Mouse (Mus musculus): ENCODE data around the gene Rps6ka4.
A peak's percentile ranks its signal among the peaks of the same experiment; 100 is the strongest.

Rps6ka4 gene

GRCm38 (mm10) chr19:6840475-6841291 lies at the start of gene Rps6ka4:
Gene Rps6ka4, minus strand, starts transcription at chr19:6840636.
- peak; percentile 63 for DNase-seq (ENCODE audit: low spot score)

GRCm38 (mm10) chr19:6877965-6878364 lies 37.5 kb upstream of the Rps6ka4 start:
- no peak for DNase-seq (ENCODE audit: low spot score)

GRCm38 (mm10) chr19:6876799-6877198 lies 36.4 kb upstream of the Rps6ka4 start:
- DNase-seq (ENCODE audit: low spot score) = no peak

- no peak for DNase-seq (ENCODE audit: low spot score)
Observed at GRCm38 (mm10) chr19:6875834-6876233, 35.4 kb upstream of the Rps6ka4 start.

- DNase-seq (ENCODE audit: low spot score) = no peak
Observed at GRCm38 (mm10) chr19:6874257-6874656, 33.8 kb upstream of the Rps6ka4 start.

GRCm38 (mm10) chr19:6872701-6873100 lies 32.3 kb upstream of the Rps6ka4 start:
- DNase-seq (ENCODE audit: low spot score) = no peak

- peak; percentile 48 for DNase-seq (ENCODE audit: low spot score)
Observed at GRCm38 (mm10) chr19:6871574-6872271, 31.3 kb upstream of the Rps6ka4 start.

GRCm38 (mm10) chr19:6869355-6869754 lies 28.9 kb upstream of the Rps6ka4 start:
- DNase-seq (ENCODE audit: low spot score) = no peak

- DNase-seq (ENCODE audit: low spot score) = no peak
Observed at GRCm38 (mm10) chr19:6861451-6861850, 21.0 kb upstream of the Rps6ka4 start.

GRCm38 (mm10) chr19:6860706-6861105 lies 20.3 kb upstream of the Rps6ka4 start:
- no peak for DNase-seq (ENCODE audit: low spot score)

- no peak for DNase-seq (ENCODE audit: low spot score)
Observed at GRCm38 (mm10) chr19:6859971-6860370, 19.5 kb upstream of the Rps6ka4 start.

- no peak for DNase-seq (ENCODE audit: low spot score)
Observed at GRCm38 (mm10) chr19:6859032-6859651, 18.7 kb upstream of the Rps6ka4 start.

GRCm38 (mm10) chr19:6858031-6858430 lies 17.6 kb upstream of the Rps6ka4 start, which contains the start of gene Ccdc88b:
Gene Ccdc88b, minus strand, starts transcription at chr19:6858211.
- DNase-seq (ENCODE audit: low spot score) = no peak

- no peak for DNase-seq (ENCODE audit: low spot score)
Observed at GRCm38 (mm10) chr19:6857391-6858005, 17.1 kb upstream of the Rps6ka4 start.

- DNase-seq (ENCODE audit: low spot score) = no peak
Observed at GRCm38 (mm10) chr19:6857003-6857360, 16.5 kb upstream of the Rps6ka4 start.

GRCm38 (mm10) chr19:6856281-6857002 lies 16.0 kb upstream of the Rps6ka4 start:
- peak; percentile 76 for DNase-seq (ENCODE audit: low spot score)

GRCm38 (mm10) chr19:6855225-6856031 lies 15.0 kb upstream of the Rps6ka4 start:
- DNase-seq (ENCODE audit: low spot score) = peak; percentile 82

GRCm38 (mm10) chr19:6854658-6855057 lies 14.2 kb upstream of the Rps6ka4 start:
- no peak for DNase-seq (ENCODE audit: low spot score)

- no peak for DNase-seq (ENCODE audit: low spot score)
Observed at GRCm38 (mm10) chr19:6853903-6854302, 13.5 kb upstream of the Rps6ka4 start.

GRCm38 (mm10) chr19:6852393-6853305 lies 12.2 kb upstream of the Rps6ka4 start:
- no peak for DNase-seq (ENCODE audit: low spot score)
